Mouse (Mus musculus): Measurements from ENCODE around the gene Gm49384. TPM values are rescaled to one million over a fixed set of nuclear protein-coding genes. Genes with fewer than 3 reads are reported as not detected.

The Gm49384 gene
- polyA plus RNA-seq, 1 experiment from 2014 or later = 36.4 TPM

DNA sequence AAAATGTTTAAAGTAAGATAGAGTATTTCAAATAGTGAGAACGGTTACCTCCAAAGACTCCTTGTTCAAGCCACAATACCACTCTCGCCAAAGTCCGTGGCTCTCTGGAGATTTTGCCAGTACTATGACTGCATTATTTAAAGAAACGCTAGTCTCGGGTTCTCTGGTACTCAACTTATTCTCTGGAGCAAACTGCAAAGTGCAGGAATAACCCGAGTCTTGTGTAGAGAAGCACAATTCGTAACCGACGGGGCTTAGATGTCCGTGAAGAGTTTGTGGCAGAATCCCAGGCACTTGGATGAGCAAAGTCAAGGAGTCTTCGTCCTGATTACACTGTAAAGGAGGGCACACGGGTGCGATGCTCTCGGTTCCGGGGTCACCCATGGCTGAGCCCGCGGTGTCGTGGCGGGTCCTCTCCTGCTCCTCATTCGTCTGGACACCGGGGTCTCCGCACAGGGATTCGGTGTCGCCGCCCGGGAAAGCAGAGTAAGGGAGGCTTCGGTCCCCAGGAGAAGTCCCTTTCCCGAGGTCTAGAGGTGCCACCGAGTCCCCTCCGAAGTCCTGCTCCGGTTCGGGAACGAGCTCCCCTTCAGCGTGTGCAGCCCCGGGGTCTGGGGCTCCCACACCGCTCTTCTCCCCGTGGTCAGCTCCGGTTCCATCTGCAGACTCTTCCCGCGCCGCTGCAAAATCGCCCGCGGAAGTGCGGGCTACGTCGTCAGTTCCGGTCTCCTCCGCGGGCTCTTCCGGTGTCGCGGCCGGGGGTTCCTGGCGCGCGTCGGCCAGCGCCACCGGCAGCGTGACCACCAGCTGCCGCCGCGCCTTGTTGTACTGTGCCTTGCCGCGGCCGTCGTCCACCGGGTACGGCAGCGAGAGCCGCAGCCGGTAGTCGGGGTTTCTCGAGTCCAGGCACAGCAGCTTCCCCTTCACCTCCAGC is 7.4 kb downstream of the Gm49384 start, which contains the start of gene Gm49383:
TSS of gene Gm49383 (minus strand) at position 661 of the 934 bp plus-strand sequence.
- H3K4me3 ChIP-seq = peak within 1 kb of the TSS; percentile 92
- WGBS = under 1% methylated on average over 75 of the region's 75 CpGs
- H3K36me3 ChIP-seq = peaks cover 42% of the 10 kb centered on the region
- DNase-seq (ENCODE audit: low spot score) = peak; percentile 78
- H3K27me3 ChIP-seq (ENCODE audit: insufficient read depth, poor library complexity, severe bottlenecking) = no peaks in the 10 kb centered on the region
- peak within 1 kb of the TSS; percentile 93 for H3K27ac ChIP-seq
- H3K9me3 ChIP-seq = no peaks in the 10 kb centered on the region
- peaks cover 31% of the 10 kb centered on the region for H3K4me1 ChIP-seq (replicated peaks)

GRCm38 (mm10) chr12:69192637-69193036 is 11.4 kb downstream of the Gm49384 start:
- WGBS = 96% methylated on average over 2 of the region's 2 CpGs
- H3K36me3 ChIP-seq = peaks cover 52% of the 10 kb centered on the region
- H3K9me3 ChIP-seq = no peaks in the 10 kb centered on the region

GRCm38 (mm10) chr12:69191396-69191795 is 12.7 kb downstream of the Gm49384 start:
- Histone ChIP-seq H3K27ac (no peak overlapping the region), H3K9me3 (no peaks in the 10 kb centered on the region), H3K36me3 (peaks cover 62% of the 10 kb centered on the region), H3K4me3 (no peak overlapping the region), H3K27me3 (ENCODE audit: insufficient read depth, poor library complexity, severe bottlenecking) (no peaks in the 10 kb centered on the region), H3K4me1 (replicated peaks) (peaks cover 23% of the 10 kb centered on the region)
- DNase-seq (ENCODE audit: low spot score) = no peak
- WGBS = 93% methylated on average over 5 of the region's 5 CpGs

More at GRCm38 (mm10) chr12:69192637-69193036, 11.4 kb downstream of the Gm49384 start:
- Histone ChIP-seq H3K4me3 (no peak overlapping the region), H3K27me3 (ENCODE audit: insufficient read depth, poor library complexity, severe bottlenecking) (no peaks in the 10 kb centered on the region), H3K4me1 (replicated peaks) (peaks cover 15% of the 10 kb centered on the region), H3K27ac (no peak overlapping the region)
- no peak for DNase-seq (ENCODE audit: low spot score)

GRCm38 (mm10) chr12:69190522-69190921 is 13.5 kb downstream of the Gm49384 start:
- H3K27me3 ChIP-seq (ENCODE audit: insufficient read depth, poor library complexity, severe bottlenecking) = no peaks in the 10 kb centered on the region
- WGBS = 98% methylated on average over 1 of the region's 1 CpGs
- H3K27ac ChIP-seq = no peak overlapping the region
- H3K4me1 ChIP-seq (replicated peaks) = peaks cover 23% of the 10 kb centered on the region
- peaks cover 65% of the 10 kb centered on the region for H3K36me3 ChIP-seq
- no peak overlapping the region for H3K4me3 ChIP-seq
- no peaks in the 10 kb centered on the region for H3K9me3 ChIP-seq
- DNase-seq (ENCODE audit: low spot score) = no peak

DNA sequence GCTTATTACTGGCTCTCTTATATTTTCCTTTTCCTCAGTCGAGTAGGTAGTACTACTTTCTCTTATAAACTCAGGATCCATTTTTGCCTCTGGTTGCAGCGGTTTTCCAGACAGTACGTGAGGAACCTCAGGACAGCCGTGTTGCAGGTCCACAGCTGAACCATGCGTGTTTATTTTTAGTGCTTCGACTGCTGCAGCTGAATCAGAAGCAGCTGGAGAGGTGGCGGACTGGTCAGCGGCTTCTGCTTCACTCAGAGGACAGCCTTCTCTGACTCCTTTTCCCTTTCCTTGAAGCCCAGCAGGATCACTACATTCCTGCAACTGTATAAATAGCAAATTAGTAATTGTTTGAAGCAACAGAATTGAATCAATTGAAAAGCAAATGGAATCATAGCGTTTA is 14.0 kb downstream of the Gm49384 start:
- no peak for DNase-seq (ENCODE audit: low spot score)
- Histone ChIP-seq H3K27me3 (ENCODE audit: insufficient read depth, poor library complexity, severe bottlenecking) (no peaks in the 10 kb centered on the region), H3K9me3 (no peaks in the 10 kb centered on the region), H3K27ac (no peak overlapping the region), H3K4me1 (replicated peaks) (peaks cover 23% of the 10 kb centered on the region), H3K4me3 (no peak overlapping the region), H3K36me3 (peaks cover 68% of the 10 kb centered on the region)
- WGBS = 92% methylated on average over 9 of the region's 9 CpGs

DNA sequence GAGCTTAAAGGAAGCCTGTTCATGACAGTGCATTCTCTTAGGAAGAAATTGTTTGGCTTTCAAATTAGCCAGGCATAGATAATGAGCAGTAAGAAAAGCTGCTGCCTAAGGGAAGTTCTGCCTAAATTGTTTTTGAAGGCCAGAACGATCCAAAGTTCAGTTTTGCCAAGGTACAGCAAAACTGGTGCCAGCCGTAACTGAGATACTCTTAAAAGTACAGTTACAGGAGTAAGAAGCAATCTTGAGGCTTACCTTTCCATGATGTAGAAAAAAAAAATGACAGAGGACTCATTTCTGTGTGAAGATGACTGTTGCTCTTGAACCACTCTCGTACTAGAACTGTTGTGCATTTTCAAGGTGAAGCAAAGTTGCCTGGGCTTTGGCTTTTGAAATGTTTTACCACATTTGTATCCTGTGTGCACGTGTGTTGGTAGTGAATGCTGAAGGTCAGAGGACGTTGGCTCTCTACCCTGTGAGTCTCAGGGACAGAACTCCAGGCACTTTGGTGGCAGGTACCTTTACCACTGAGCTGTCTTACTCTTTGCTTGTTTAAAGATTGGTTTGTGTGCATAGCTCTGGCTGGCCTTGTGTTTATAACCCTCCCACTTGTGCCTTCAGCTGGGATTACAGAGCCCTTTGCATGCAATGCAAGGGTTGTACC is 17.1 kb downstream of the Gm49384 start:
- WGBS = 80% methylated on average over 5 of the region's 5 CpGs
- H3K36me3 ChIP-seq = peaks cover 61% of the 10 kb centered on the region
- H3K9me3 ChIP-seq = no peaks in the 10 kb centered on the region
- H3K4me1 ChIP-seq (replicated peaks) = peaks cover 32% of the 10 kb centered on the region
- H3K4me3 ChIP-seq = no peak overlapping the region
- no peak for DNase-seq (ENCODE audit: low spot score)
- H3K27me3 ChIP-seq (ENCODE audit: insufficient read depth, poor library complexity, severe bottlenecking) = no peaks in the 10 kb centered on the region
- no peak overlapping the region for H3K27ac ChIP-seq

DNA sequence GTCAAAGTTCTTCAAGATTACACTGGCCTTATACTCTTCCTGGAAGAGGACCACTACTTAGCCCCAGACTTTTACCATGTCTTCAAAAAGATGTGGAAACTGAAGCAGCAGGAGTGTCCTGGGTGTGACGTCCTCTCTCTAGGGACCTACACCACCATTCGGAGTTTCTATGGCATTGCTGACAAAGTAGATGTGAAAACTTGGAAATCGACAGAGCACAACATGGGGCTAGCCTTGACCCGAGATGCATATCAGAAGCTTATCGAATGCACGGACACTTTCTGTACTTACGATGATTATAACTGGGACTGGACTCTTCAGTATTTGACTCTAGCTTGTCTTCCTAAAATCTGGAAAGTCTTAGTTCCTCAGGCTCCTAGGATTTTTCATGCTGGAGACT is 18.7 kb downstream of the Gm49384 start:
- Histone ChIP-seq H3K4me3 (peak overlapping the region; percentile 90), H3K36me3 (peaks cover 58% of the 10 kb centered on the region), H3K27ac (no peak overlapping the region), H3K9me3 (no peaks in the 10 kb centered on the region), H3K27me3 (ENCODE audit: insufficient read depth, poor library complexity, severe bottlenecking) (no peaks in the 10 kb centered on the region), H3K4me1 (replicated peaks) (peaks cover 32% of the 10 kb centered on the region)
- no peak for DNase-seq (ENCODE audit: low spot score)
- 80% methylated on average over 7 of the region's 7 CpGs for WGBS

- peak overlapping the region; percentile 96 for H3K27ac ChIP-seq
- 2% methylated on average over 86 of the region's 86 CpGs for WGBS
- no peaks in the 10 kb centered on the region for H3K9me3 ChIP-seq
- no peaks in the 10 kb centered on the region for H3K27me3 ChIP-seq (ENCODE audit: insufficient read depth, poor library complexity, severe bottlenecking)
- H3K4me1 ChIP-seq (replicated peaks) = peaks cover 32% of the 10 kb centered on the region
- H3K36me3 ChIP-seq = peaks cover 56% of the 10 kb centered on the region
- H3K4me3 ChIP-seq = peak overlapping the region; percentile 90
- peak; percentile 62 for DNase-seq (ENCODE audit: low spot score)
Observed at GRCm38 (mm10) chr12:69184342-69185295, 19.4 kb downstream of the Gm49384 start.

- H3K4me3 ChIP-seq = peak within 1 kb of the TSS; percentile 90
- DNase-seq (ENCODE audit: low spot score) = peak; percentile 97
- H3K27me3 ChIP-seq (ENCODE audit: insufficient read depth, poor library complexity, severe bottlenecking) = no peaks in the 10 kb centered on the region
- peak within 1 kb of the TSS; percentile 96 for H3K27ac ChIP-seq
- no peaks in the 10 kb centered on the region for H3K9me3 ChIP-seq
- H3K36me3 ChIP-seq = peaks cover 56% of the 10 kb centered on the region
- peaks cover 32% of the 10 kb centered on the region for H3K4me1 ChIP-seq (replicated peaks)
- WGBS = under 1% methylated on average over 84 of the region's 84 CpGs
Observed at GRCm38 (mm10) chr12:69183583-69184308, 20.3 kb downstream of the Gm49384 start, which contains the start of the genes Rpl36al and Mgat2. Rpl36al (minus strand) TSS chr12:69184083. Mgat2 (plus strand) TSS chr12:69184157.

- Histone ChIP-seq H3K27ac (no peak overlapping the region), H3K4me3 (no peak overlapping the region), H3K36me3 (peaks cover 58% of the 10 kb centered on the region), H3K4me1 (replicated peaks) (peaks cover 25% of the 10 kb centered on the region), H3K27me3 (ENCODE audit: insufficient read depth, poor library complexity, severe bottlenecking) (no peaks in the 10 kb centered on the region), H3K9me3 (no peaks in the 10 kb centered on the region)
- WGBS = 87% methylated on average over 4 of the region's 4 CpGs
- no peak for DNase-seq (ENCODE audit: low spot score)
Observed at GRCm38 (mm10) chr12:69181800-69182199, 22.3 kb downstream of the Gm49384 start.

- DNase-seq (ENCODE audit: low spot score) = no peak
- peaks cover 5% of the 10 kb centered on the region for H3K4me1 ChIP-seq (replicated peaks)
- H3K27ac ChIP-seq = no peak overlapping the region
- H3K27me3 ChIP-seq (ENCODE audit: insufficient read depth, poor library complexity, severe bottlenecking) = no peaks in the 10 kb centered on the region
- H3K4me3 ChIP-seq = no peak overlapping the region
- 84% methylated on average over 12 of the region's 12 CpGs for WGBS
- no peaks in the 10 kb centered on the region for H3K9me3 ChIP-seq
- peaks cover 73% of the 10 kb centered on the region for H3K36me3 ChIP-seq
Observed at GRCm38 (mm10) chr12:69179371-69179770, 24.7 kb downstream of the Gm49384 start.
